Mouse (Mus musculus): ENCODE results near the gene Rtn1. TPM values are rescaled to one million over a fixed set of nuclear protein-coding genes. Genes with fewer than 3 reads are reported as not detected.

Rtn1 gene
- polyA plus RNA-seq, 1 experiment from 2014 or later, result 1.5 TPM

DNA sequence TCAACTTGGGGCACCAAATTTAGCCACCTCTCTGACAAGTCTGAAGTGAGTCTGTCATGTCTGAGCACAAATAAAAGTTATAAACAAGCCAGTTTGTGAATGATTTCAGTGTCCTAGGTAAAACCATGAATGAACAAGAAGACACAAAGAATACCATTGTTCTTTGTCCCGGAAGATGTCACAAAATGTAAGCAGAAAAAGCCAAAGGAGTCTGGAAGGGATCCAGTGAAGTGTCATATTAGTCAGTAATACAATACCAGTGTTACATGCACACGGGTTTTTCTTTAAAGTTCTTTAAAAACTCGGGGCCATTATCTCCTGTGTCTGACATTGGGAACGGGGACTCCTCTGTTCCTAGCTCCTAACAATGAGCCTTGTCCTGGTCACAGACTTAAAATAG lies 85.1 kb downstream of the Rtn1 start:
- H3K27ac ChIP-seq (ENCODE audit: low read depth), result no peak overlapping the region
- no peaks in the 10 kb centered on the region for H3K27me3 ChIP-seq (ENCODE audit: insufficient read depth, low read length)
- H3K9me3 ChIP-seq (ENCODE audit: low read length), result no peaks in the 10 kb centered on the region
- H3K9ac ChIP-seq (replicated peaks), result no peak overlapping the region
- no peak overlapping the region for H3K4me2 ChIP-seq (ENCODE audit: low read depth, low read length)
- H3K36me3 ChIP-seq (replicated peaks; ENCODE audit: insufficient read depth, low read length), result no peaks in the 10 kb centered on the region
- TF ChIP-seq EP300 (IDR thresholded peaks at IDR 0.05; ENCODE audit: low read depth) (no peak), CTCF (IDR thresholded peaks at IDR 0.05; ENCODE audit: low read depth) (no peak)
- 60% methylated on average over 4 of the region's 4 CpGs for WGBS (ENCODE audit: insufficient replicate concordance)
- DNase-seq (no peak), ATAC-seq (no peak)
- H3K4me1 ChIP-seq (ENCODE audit: insufficient read depth), result no peaks in the 10 kb centered on the region
- no peak overlapping the region for H3K4me3 ChIP-seq (ENCODE audit: low read depth, low read length)

DNA sequence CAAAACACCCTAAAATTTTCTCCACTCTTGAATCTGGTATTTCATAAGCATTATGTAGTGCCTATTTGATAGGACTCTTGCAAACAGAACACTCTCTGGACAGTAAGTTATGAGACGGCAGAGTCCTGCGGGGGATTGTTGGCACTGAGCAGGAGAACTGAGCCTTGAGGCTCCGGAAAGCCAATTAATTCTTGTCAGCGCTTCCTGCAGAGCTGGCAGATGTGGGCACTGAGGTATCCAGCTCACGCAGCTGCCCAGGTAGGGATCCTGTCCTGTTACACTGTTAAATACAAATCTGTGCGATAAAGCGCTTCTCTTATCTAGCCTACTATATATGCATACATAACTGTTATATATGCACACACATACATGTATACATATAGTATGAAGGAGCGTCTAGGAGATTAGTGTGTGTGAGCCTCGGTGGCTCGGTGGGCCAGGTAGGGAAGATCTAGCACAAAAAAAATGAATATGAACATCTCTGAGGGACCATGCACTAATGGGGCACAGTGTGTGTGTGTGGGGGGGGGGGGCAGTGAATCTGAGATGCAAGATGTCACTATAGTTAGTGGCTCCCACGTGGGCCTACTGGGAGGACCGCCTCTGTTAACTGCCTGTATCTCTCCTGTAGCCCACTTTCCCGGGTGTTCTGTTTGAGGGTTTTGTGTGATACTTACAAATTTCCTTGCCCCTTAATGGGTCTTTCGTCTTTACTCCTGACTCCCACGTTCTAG lies 93.0 kb downstream of the Rtn1 start:
- Histone ChIP-seq H3K27ac (ENCODE audit: low read depth) (no peak overlapping the region), H3K4me2 (ENCODE audit: low read depth, low read length) (no peak overlapping the region), H3K36me3 (replicated peaks; ENCODE audit: insufficient read depth, low read length) (no peaks in the 10 kb centered on the region), H3K4me3 (ENCODE audit: low read depth, low read length) (no peak overlapping the region), H3K27me3 (ENCODE audit: insufficient read depth, low read length) (no peaks in the 10 kb centered on the region), H3K9ac (replicated peaks) (no peak overlapping the region), H3K4me1 (ENCODE audit: insufficient read depth) (no peaks in the 10 kb centered on the region), H3K9me3 (ENCODE audit: low read length) (no peaks in the 10 kb centered on the region)
- ATAC-seq (no peak), DNase-seq (no peak)
- TF ChIP-seq EP300 (IDR thresholded peaks at IDR 0.05; ENCODE audit: low read depth), result no peak
- no peak for TF ChIP-seq CTCF (IDR thresholded peaks at IDR 0.05; ENCODE audit: low read depth)
- WGBS (ENCODE audit: insufficient replicate concordance), result 77% methylated on average over 15 of the region's 15 CpGs

DNA sequence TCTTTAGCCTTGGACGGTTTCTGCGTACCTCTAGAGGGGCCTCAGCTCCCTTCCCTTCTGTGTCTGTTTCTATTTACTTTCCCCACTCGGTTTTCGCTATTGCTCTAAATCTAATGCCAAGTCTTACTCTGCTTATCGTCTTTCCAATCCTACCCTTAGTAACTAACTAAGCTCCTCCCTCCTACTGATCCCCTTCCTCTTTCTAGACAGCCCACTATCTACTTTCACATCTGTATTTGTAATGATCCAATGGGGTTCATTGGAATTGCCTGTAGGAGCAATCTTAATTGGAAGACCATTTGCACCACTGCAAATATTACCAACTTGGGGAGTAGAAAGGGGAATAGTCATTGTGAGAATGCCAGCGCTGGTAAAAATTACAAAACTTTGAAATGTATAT lies 98.0 kb downstream of the Rtn1 start:
- Histone ChIP-seq H3K4me1 (ENCODE audit: insufficient read depth) (no peaks in the 10 kb centered on the region), H3K27ac (ENCODE audit: low read depth) (no peak overlapping the region), H3K4me3 (ENCODE audit: low read depth, low read length) (no peak overlapping the region), H3K9me3 (ENCODE audit: low read length) (no peaks in the 10 kb centered on the region), H3K36me3 (replicated peaks; ENCODE audit: insufficient read depth, low read length) (no peaks in the 10 kb centered on the region), H3K27me3 (ENCODE audit: insufficient read depth, low read length) (no peaks in the 10 kb centered on the region), H3K4me2 (ENCODE audit: low read depth, low read length) (no peak overlapping the region), H3K9ac (replicated peaks) (no peak overlapping the region)
- WGBS (ENCODE audit: insufficient replicate concordance), result 74% methylated on average over 6 of the region's 6 CpGs
- DNase-seq (no peak), ATAC-seq (no peak)
- no peak for TF ChIP-seq CTCF (IDR thresholded peaks at IDR 0.05; ENCODE audit: low read depth)
- no peak for TF ChIP-seq EP300 (IDR thresholded peaks at IDR 0.05; ENCODE audit: low read depth)

DNA sequence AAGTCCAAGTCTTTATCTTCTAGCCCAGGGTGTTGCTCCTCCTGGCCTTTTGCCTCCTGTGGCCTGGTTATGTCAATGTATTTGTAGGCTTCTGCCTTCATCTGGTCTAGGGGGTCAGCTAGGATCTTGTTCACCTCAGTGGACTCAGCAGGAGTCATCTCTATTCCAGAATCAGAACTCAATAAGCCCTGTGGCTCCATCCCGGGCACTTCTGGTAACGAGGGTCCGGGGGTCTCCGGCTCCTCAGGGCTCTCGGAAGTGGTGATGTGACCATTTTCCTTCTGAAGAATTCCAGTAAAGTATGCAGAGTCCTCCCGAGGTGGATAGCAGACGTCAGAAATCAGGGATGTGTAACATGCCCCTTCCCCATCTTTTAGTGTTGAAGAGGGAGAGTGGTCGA lies 100.3 kb downstream of the Rtn1 start:
- TF ChIP-seq EP300 (IDR thresholded peaks at IDR 0.05; ENCODE audit: low read depth) (no peak), CTCF (IDR thresholded peaks at IDR 0.05; ENCODE audit: low read depth) (no peak)
- H3K27ac ChIP-seq (ENCODE audit: low read depth), result no peak overlapping the region
- ATAC-seq (no peak), DNase-seq (no peak)
- H3K4me2 ChIP-seq (ENCODE audit: low read depth, low read length), result no peak overlapping the region
- 78% methylated on average over 8 of the region's 8 CpGs for WGBS (ENCODE audit: insufficient replicate concordance)
- no peaks in the 10 kb centered on the region for H3K36me3 ChIP-seq (replicated peaks; ENCODE audit: insufficient read depth, low read length)
- H3K4me1 ChIP-seq (ENCODE audit: insufficient read depth), result no peaks in the 10 kb centered on the region
- no peak overlapping the region for H3K4me3 ChIP-seq (ENCODE audit: low read depth, low read length)
- H3K9ac ChIP-seq (replicated peaks), result no peak overlapping the region
- no peaks in the 10 kb centered on the region for H3K27me3 ChIP-seq (ENCODE audit: insufficient read depth, low read length)
- H3K9me3 ChIP-seq (ENCODE audit: low read length), result no peaks in the 10 kb centered on the region

DNA sequence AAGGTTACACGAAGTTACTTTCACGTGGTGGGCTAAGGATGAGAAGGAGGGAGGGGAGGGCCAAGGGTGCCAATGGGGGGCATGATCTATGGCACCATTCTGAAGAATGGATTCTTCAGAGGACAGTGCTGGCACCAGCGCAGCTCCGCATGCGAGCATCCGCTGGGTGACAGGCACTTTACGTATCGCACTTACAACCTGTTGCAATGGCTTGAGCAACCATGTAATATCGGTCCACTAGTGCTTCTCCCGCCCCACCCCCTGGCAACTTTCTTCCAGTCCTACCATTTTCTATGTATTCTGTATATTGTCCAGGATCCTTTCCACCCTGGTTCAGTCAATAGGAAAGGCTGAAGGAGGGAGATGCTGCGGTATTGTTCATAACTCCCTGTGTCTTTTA lies 102.6 kb downstream of the Rtn1 start:
- Histone ChIP-seq H3K9me3 (ENCODE audit: low read length) (no peaks in the 10 kb centered on the region), H3K4me3 (ENCODE audit: low read depth, low read length) (no peak overlapping the region), H3K4me1 (ENCODE audit: insufficient read depth) (no peaks in the 10 kb centered on the region), H3K27me3 (ENCODE audit: insufficient read depth, low read length) (no peaks in the 10 kb centered on the region), H3K27ac (ENCODE audit: low read depth) (no peak overlapping the region), H3K9ac (replicated peaks) (no peak overlapping the region), H3K4me2 (ENCODE audit: low read depth, low read length) (no peak overlapping the region), H3K36me3 (replicated peaks; ENCODE audit: insufficient read depth, low read length) (no peaks in the 10 kb centered on the region)
- ATAC-seq, result no peak
- WGBS (ENCODE audit: insufficient replicate concordance), result 92% methylated on average over 11 of the region's 11 CpGs
- no peak for DNase-seq
- TF ChIP-seq CTCF (IDR thresholded peaks at IDR 0.05; ENCODE audit: low read depth), result no peak
- no peak for TF ChIP-seq EP300 (IDR thresholded peaks at IDR 0.05; ENCODE audit: low read depth)

DNA sequence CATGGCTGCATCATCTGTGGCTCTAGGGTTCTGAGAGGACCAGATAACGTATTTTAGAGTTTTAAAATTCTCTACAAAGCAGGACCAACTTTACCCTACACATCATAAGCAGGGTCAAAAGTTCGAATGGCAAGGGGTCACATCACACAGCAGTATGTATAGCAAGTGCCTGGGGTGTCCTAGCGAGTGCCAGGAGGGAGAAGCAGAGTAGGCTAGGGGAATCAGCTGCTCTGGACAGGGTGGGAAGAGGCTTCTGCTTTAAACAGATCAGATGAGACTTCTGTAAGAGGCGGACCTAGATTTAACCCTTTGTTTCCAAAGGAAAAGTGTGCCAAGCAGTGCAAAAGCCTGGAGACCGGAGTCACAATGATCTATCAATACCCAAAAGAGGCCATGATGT lies 103.4 kb downstream of the Rtn1 start:
- ATAC-seq (no peak), DNase-seq (no peak)
- no peak overlapping the region for H3K27ac ChIP-seq (ENCODE audit: low read depth)
- H3K36me3 ChIP-seq (replicated peaks; ENCODE audit: insufficient read depth, low read length), result no peaks in the 10 kb centered on the region
- H3K27me3 ChIP-seq (ENCODE audit: insufficient read depth, low read length), result no peaks in the 10 kb centered on the region
- no peak overlapping the region for H3K4me3 ChIP-seq (ENCODE audit: low read depth, low read length)
- no peaks in the 10 kb centered on the region for H3K4me1 ChIP-seq (ENCODE audit: insufficient read depth)
- WGBS (ENCODE audit: insufficient replicate concordance), result 60% methylated on average over 5 of the region's 5 CpGs
- no peak overlapping the region for H3K9ac ChIP-seq (replicated peaks)
- TF ChIP-seq EP300 (IDR thresholded peaks at IDR 0.05; ENCODE audit: low read depth) (no peak), CTCF (IDR thresholded peaks at IDR 0.05; ENCODE audit: low read depth) (no peak)
- H3K4me2 ChIP-seq (ENCODE audit: low read depth, low read length), result no peak overlapping the region
- H3K9me3 ChIP-seq (ENCODE audit: low read length), result no peaks in the 10 kb centered on the region
